Mouse (Mus musculus): ENCODE data around the gene Gm6526.
"Not testable (repeated sequence)": the region's sequence is repeated elsewhere in the genome, so short reads cannot be mapped to it uniquely, and the experiment has no call there.

Gm6526 gene

GRCm38 (mm10) chr14:43747566-43747965 is at the start of gene Gm6526:
Gm6526 (plus strand) TSS chr14:43747866.
- DNase-seq (ENCODE audit: low spot score): not testable (repeated sequence)

- DNase-seq (ENCODE audit: low spot score): not testable (repeated sequence)
Observed at GRCm38 (mm10) chr14:43727385-43727784, 20.3 kb upstream of the Gm6526 start, which contains the start of gene Gm16506. Gm16506 (minus strand) TSS chr14:43727485.

- not testable (repeated sequence) for DNase-seq (ENCODE audit: low spot score)
Observed at GRCm38 (mm10) chr14:43784645-43785044, 37.0 kb downstream of the Gm6526 start, which contains the start of gene Gm8180. Gm8180 (minus strand) TSS chr14:43784745.

GRCm38 (mm10) chr14:43793811-43794210 is 46.1 kb downstream of the Gm6526 start:
- not testable (repeated sequence) for DNase-seq (ENCODE audit: low spot score)

GRCm38 (mm10) chr14:43796069-43796904 is 48.6 kb downstream of the Gm6526 start:
- no peak for DNase-seq (ENCODE audit: low spot score)

- DNase-seq (ENCODE audit: low spot score): not testable (repeated sequence)
Observed at GRCm38 (mm10) chr14:43796905-43797470, 49.3 kb downstream of the Gm6526 start.

GRCm38 (mm10) chr14:43804435-43804834 is 56.8 kb downstream of the Gm6526 start:
- not testable (repeated sequence) for DNase-seq (ENCODE audit: low spot score)

All from ovary, postnatal 14 days (tissue).